In genomic region chr3:73434331-73434730, GRCm38 (mm10) we compare ENCODE assay signal across 15 mouse cellular contexts.
"Had no signal": no experiment of that assay in that cellular context is flagged by ENCODE, and none has a peak within 500 bp of the region (broad histone marks: within the 10 kb centered on the region; RNA-seq: fewer than 3 reads in every experiment).

No protein-coding gene starts in this region.

- H3K9ac ChIP-seq: neural tube, embryonic 15.5 days; stomach, embryonic 15.5 days had no signal

- H3K36me3 ChIP-seq: neural tube, embryonic 15.5 days; stomach, embryonic 15.5 days had no signal

- H3K4me1 ChIP-seq: neural tube, embryonic 15.5 days; stomach, embryonic 15.5 days had no signal

- H3K9me3 ChIP-seq: neural tube, embryonic 15.5 days; stomach, embryonic 15.5 days had no signal

- H3K4me3 ChIP-seq: neural tube, embryonic 15.5 days; stomach, embryonic 15.5 days had no signal

- DNase-seq: retina, postnatal 1 day; right cerebral cortex, adult 18-20 months; right cerebral cortex, postnatal 14 days; right cerebral cortex, postnatal 25 days; right cerebral cortex, postnatal 4 days; spleen, adult 18-20 months; thymus, adult 18-20 months; thymus, adult 2 months; thymus, postnatal 14 days; thymus, postnatal 25 days; thymus, postnatal 36 days; thymus, postnatal 4 days had no signal

- H3K27ac ChIP-seq: neural tube, embryonic 15.5 days; stomach, embryonic 15.5 days; stomach, postnatal 0 days had no signal
